Mouse (Mus musculus) hindbrain, embryonic 12.5 days (tissue): ENCODE measurements at regions not wholly inside any gene's neighbourhood (a gene's known extent, or its start where the extent isn't known, plus 50 kb on each side); places are given as distances from the start of the nearest gene placed in this dataset.

Experiments used
- ATAC-seq: fragments of 200-750 bp; cut with Nextera tagmentation; 2 replicates; pipeline ENCODE4 v1.8.0; 2017; ENCODE audit warnings: moderate TSS enrichment; ENCODE audit not compliant: low FRiP score
- H3K27ac ChIP-seq: fragments of 300-500 bp; sonication (generic); 2 replicates; pipeline ENCODE4 v1.5.1; 2016; ENCODE audit warnings: mild to moderate bottlenecking
- H3K27me3 ChIP-seq: fragments of 300-500 bp; sonication (generic); 2 replicates; pipeline ENCODE4 v1.6.1; 2016; ENCODE audit warnings: mild to moderate bottlenecking
- H3K36me3 ChIP-seq: fragments of 300-500 bp; sonication (generic); 2 replicates; pipeline ENCODE4 v1.6.1; 2016; ENCODE audit warnings: mild to moderate bottlenecking
- H3K4me1 ChIP-seq: fragments of 300-500 bp; sonication (generic); 2 replicates; pipeline ENCODE4 v1.6.1; 2016
- H3K4me2 ChIP-seq: fragments of 300-500 bp; sonication (generic); replicated peaks from 2 replicates; pipeline ENCODE4 v1.6.1; 2016; ENCODE audit warnings: mild to moderate bottlenecking
- H3K4me3 ChIP-seq: fragments of 300-500 bp; sonication (generic); 2 replicates; pipeline ENCODE4 v1.5.1; 2016; ENCODE audit warnings: mild to moderate bottlenecking
- H3K9ac ChIP-seq: fragments of 300-500 bp; sonication (generic); 2 replicates; pipeline ENCODE4 v1.6.1; 2016; ENCODE audit warnings: mild to moderate bottlenecking, moderate library complexity
- H3K9me3 ChIP-seq: fragments of 300-500 bp; sonication (generic); replicated peaks from 2 replicates; pipeline ENCODE4 v1.6.1; 2016; ENCODE audit warnings: mild to moderate bottlenecking
- WGBS: fragments of 180-500 bp; shearing (Covaris S2); methylation state at CpG from one replicate; pipeline ENCODE4 v1.1.7; 2016; 5-methylcytosine and 5-hydroxymethylcytosine counted together

GRCm38 (mm10) chr8:10931266-10931665 lies 77.0 kb downstream of the Irs2 start:
- Histone ChIP-seq H3K36me3 (no peaks in the 10 kb centered on the region), H3K9me3 (no peaks in the 10 kb centered on the region), H3K4me1 (peaks cover 17% of the 10 kb centered on the region), H3K27ac (no peak overlapping the region), H3K9ac (no peak overlapping the region), H3K27me3 (peaks cover 8% of the 10 kb centered on the region; the same call in 1 of the 2 replicates), H3K4me3 (no peak overlapping the region), H3K4me2 (no peak overlapping the region)
- no peak for ATAC-seq
- 84% methylated on average over 4 of the region's 4 CpGs for WGBS

GRCm38 (mm10) chr8:10928836-10929235 lies 79.4 kb downstream of the Irs2 start:
- Histone ChIP-seq H3K4me2 (no peak overlapping the region), H3K9me3 (no peaks in the 10 kb centered on the region), H3K4me1 (peaks cover 36% of the 10 kb centered on the region), H3K36me3 (no peaks in the 10 kb centered on the region), H3K27me3 (peaks cover 7% of the 10 kb centered on the region; the same call in 1 of the 2 replicates), H3K4me3 (no peak overlapping the region), H3K27ac (no peak overlapping the region), H3K9ac (no peak overlapping the region)
- ATAC-seq, result peak; percentile 5; the same call in 1 of the 2 replicates
- 77% methylated on average over 3 of the region's 3 CpGs for WGBS

DNA sequence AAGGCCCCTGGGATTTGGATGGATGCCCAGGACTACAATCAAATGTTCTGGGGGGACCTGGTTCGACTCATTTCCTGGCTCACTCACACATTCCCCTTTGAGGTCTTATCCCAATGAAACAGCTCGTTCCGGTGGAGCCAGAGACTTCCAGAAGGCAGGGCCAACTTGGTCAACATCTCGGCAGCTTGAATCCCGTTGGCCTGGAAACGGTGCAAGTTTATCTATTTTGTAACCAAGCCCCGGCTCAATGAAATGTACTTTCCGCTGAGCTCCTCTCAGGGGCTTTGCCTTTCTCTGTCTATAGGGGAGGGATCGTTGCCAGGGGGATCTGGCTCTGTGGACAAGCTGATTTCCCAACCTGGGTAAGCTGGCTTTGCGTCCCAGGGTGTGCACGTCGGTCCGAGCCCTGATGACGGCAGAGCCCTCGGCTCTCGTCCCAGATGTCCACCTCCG lies 79.9 kb downstream of the Irs2 start:
- H3K4me2 ChIP-seq, result no peak overlapping the region
- WGBS, result 59% methylated on average over 17 of the region's 17 CpGs
- no peaks in the 10 kb centered on the region for H3K9me3 ChIP-seq
- peak; percentile 38; the same call in 1 of the 2 replicates for ATAC-seq
- H3K9ac ChIP-seq, result no peak overlapping the region
- peaks cover 5% of the 10 kb centered on the region; the same call in 1 of the 2 replicates for H3K27me3 ChIP-seq
- no peaks in the 10 kb centered on the region for H3K36me3 ChIP-seq
- no peak overlapping the region for H3K27ac ChIP-seq
- no peak overlapping the region for H3K4me3 ChIP-seq
- H3K4me1 ChIP-seq, result peaks cover 41% of the 10 kb centered on the region

DNA sequence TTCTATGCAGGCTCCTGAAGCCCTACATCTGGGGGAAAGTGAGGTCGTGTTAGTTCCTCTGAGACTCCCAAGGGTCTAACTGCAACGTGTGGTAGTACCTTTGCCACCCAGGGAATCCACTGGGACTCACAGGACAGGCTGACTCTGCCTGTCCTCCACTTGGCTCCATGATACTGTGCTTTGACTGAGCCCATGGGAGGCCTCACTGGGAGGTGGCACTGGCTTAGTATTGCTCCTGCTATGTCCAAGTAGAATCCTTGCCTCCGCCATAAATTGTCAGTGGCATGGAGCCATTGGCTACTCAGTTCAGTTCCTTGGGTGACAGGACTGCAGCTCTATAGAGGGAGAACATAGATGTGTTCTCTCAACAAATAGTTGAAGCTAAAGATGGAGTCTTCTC lies 81.1 kb downstream of the Irs2 start:
- Histone ChIP-seq H3K27me3 (peaks cover 5% of the 10 kb centered on the region; the same call in 1 of the 2 replicates), H3K4me2 (no peak overlapping the region), H3K9me3 (no peaks in the 10 kb centered on the region), H3K9ac (no peak overlapping the region), H3K27ac (no peak overlapping the region), H3K36me3 (no peaks in the 10 kb centered on the region), H3K4me3 (no peak overlapping the region), H3K4me1 (peaks cover 52% of the 10 kb centered on the region)
- 61% methylated on average over 3 of the region's 3 CpGs for WGBS
- ATAC-seq, result no peak

DNA sequence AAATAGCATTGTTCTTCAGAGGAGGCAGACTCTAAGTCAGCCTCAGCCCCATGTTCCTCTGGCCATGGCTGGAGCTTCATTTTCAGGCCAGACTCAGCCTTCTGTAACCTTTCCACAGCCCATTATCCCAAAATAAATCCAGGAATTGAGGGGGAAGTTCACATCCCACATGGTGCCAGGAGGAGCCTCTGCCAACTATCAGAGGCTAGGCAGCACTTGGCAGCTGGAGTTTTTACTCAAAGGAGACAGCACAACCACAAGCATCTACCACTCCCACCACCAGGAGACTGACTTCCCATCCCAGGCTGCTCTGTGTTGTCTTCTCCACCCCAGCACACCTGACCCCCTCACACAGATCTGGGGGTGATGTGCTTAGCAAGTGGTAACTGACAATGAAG lies 81.7 kb downstream of the Irs2 start:
- peak overlapping the region; percentile 85 for H3K27ac ChIP-seq
- H3K36me3 ChIP-seq, result no peaks in the 10 kb centered on the region
- 0 out of 2 replicates have a peak overlapping the region, but pooled peaks have one; percentile 39 for H3K9ac ChIP-seq
- H3K4me2 ChIP-seq, result peak overlapping the region; percentile 39
- H3K9me3 ChIP-seq, result no peaks in the 10 kb centered on the region
- H3K27me3 ChIP-seq, result peaks cover 5% of the 10 kb centered on the region; the same call in 1 of the 2 replicates
- no peak overlapping the region for H3K4me3 ChIP-seq
- peaks cover 59% of the 10 kb centered on the region for H3K4me1 ChIP-seq
- ATAC-seq, result no peak

DNA sequence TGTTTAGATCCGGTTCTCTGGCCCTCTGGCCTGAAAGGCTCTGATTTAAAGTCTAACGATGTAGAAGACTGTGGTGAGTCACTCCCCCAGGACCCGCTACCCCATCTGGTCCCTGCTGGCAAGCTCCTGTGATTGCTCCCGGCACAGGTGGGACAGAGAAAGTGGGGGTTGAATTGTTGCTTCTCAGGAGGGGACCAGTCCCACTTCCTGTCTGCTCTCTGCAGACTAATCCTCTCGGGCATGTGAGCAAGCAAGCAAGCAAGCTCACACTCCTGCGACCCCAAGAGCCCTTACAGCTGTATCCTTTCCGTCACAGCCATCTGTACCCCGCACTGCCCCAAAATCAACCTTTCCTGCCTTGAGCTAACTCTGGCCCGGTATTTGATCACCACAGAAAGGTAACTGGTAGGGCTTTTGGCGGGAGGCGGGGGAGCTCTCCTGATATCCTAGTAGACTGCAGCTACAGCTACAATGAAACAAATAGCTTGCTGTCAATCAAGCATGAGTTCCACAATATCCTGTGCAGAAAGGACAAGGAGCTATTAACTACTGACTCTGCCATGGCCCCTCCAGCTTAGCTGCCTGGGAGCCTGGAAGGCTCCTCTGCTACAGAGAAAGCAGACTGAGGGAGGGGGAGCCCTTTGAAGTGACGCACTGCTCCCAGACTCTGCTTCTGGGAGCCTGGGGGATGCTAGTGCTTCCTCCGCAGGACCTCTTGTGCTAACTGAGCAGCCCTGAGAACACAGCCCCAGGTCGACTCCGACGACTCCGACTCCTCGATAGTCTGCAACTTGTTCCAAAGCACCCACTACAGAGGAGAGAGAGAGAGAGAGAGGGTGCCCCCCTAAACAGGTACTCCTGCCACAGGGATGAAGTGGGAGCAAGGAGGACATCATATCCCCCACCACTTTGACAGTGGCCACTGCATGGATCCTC lies 82.4 kb downstream of the Irs2 start:
- Histone ChIP-seq H3K9ac (peak overlapping the region; percentile 39), H3K27ac (peak overlapping the region; percentile 85), H3K4me3 (no peak overlapping the region), H3K36me3 (no peaks in the 10 kb centered on the region), H3K27me3 (peaks cover 5% of the 10 kb centered on the region; the same call in 1 of the 2 replicates), H3K9me3 (no peaks in the 10 kb centered on the region), H3K4me2 (peak overlapping the region; percentile 39), H3K4me1 (peaks cover 66% of the 10 kb centered on the region)
- ATAC-seq, result peak; percentile 46
- WGBS, result 3% methylated on average over 18 of the region's 18 CpGs

GRCm38 (mm10) chr8:10924526-10925199 lies 83.6 kb downstream of the Irs2 start:
- peaks cover 68% of the 10 kb centered on the region for H3K4me1 ChIP-seq
- no peak overlapping the region for H3K9ac ChIP-seq
- peaks cover 5% of the 10 kb centered on the region; the same call in 1 of the 2 replicates for H3K27me3 ChIP-seq
- under 1% methylated on average over 20 of the region's 20 CpGs for WGBS
- peak; percentile 29; the same call in 1 of the 2 replicates for ATAC-seq
- no peaks in the 10 kb centered on the region for H3K36me3 ChIP-seq
- H3K27ac ChIP-seq, result peak overlapping the region; percentile 85
- no peaks in the 10 kb centered on the region for H3K9me3 ChIP-seq
- peak overlapping the region; percentile 39 for H3K4me2 ChIP-seq
- H3K4me3 ChIP-seq, result no peak overlapping the region

- Histone ChIP-seq H3K36me3 (no peaks in the 10 kb centered on the region), H3K9ac (no peak overlapping the region), H3K4me2 (peak overlapping the region; percentile 39), H3K9me3 (no peaks in the 10 kb centered on the region), H3K27me3 (peaks cover 9% of the 10 kb centered on the region; the same call in 1 of the 2 replicates), H3K4me1 (peaks cover 68% of the 10 kb centered on the region), H3K4me3 (no peak overlapping the region), H3K27ac (peak overlapping the region; percentile 85)
- WGBS, result 3% methylated on average over 3 of the region's 3 CpGs
- ATAC-seq, result no peak
Observed at GRCm38 (mm10) chr8:10924001-10924490, 84.2 kb downstream of the Irs2 start.

DNA sequence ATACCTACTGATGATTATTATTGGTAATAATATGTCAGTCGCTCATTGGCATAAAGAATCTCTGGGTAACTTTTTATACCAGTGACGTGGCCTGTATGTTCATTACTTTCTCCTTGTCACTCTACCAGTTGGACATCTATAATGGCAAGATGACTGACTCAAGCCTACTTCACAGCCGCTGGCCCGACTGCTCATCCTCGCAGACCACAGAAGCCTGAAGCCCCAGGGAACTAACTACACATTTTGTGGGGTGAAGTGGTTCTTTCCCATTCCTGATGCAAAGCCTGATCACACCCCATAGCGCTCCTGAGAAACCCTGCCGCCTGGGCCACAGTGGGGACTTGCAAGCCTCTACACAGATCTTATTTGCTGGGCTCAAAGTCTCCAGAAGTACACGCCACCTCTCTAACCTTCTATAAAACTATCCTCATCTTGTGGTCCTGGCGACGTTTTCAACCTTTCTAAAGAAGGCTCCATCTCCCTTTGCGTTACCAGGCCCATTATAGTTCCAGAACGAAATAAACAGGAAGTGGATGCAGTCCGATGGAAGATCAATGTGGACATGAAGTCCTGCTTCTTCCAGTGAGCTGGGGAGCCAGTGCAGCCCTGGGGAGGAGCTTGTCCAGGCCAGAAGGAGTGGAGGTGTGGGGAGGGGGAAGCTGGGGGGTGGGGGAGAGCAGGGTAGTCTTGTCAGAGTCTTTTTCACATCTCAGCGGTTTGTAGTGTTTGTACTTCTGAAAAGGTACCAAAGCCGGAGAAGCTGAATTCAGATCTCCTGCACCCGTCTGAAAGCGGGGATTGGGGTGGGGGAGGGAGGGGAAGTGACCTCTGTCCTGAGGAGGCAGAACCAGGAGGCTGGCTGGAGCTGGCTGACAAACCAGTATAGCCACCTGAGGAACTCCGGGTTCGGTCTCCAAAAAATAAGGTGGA lies 84.9 kb downstream of the Irs2 start:
- Histone ChIP-seq H3K36me3 (no peaks in the 10 kb centered on the region), H3K4me2 (peak overlapping the region; percentile 39; the same call in 1 of the 2 replicates), H3K9ac (no peak overlapping the region), H3K4me3 (no peak overlapping the region), H3K27ac (peak overlapping the region; percentile 85), H3K9me3 (no peaks in the 10 kb centered on the region), H3K4me1 (peaks cover 68% of the 10 kb centered on the region), H3K27me3 (peaks cover 13% of the 10 kb centered on the region; the same call in 1 of the 2 replicates)
- no peak for ATAC-seq
- 24% methylated on average over 19 of the region's 19 CpGs for WGBS

DNA sequence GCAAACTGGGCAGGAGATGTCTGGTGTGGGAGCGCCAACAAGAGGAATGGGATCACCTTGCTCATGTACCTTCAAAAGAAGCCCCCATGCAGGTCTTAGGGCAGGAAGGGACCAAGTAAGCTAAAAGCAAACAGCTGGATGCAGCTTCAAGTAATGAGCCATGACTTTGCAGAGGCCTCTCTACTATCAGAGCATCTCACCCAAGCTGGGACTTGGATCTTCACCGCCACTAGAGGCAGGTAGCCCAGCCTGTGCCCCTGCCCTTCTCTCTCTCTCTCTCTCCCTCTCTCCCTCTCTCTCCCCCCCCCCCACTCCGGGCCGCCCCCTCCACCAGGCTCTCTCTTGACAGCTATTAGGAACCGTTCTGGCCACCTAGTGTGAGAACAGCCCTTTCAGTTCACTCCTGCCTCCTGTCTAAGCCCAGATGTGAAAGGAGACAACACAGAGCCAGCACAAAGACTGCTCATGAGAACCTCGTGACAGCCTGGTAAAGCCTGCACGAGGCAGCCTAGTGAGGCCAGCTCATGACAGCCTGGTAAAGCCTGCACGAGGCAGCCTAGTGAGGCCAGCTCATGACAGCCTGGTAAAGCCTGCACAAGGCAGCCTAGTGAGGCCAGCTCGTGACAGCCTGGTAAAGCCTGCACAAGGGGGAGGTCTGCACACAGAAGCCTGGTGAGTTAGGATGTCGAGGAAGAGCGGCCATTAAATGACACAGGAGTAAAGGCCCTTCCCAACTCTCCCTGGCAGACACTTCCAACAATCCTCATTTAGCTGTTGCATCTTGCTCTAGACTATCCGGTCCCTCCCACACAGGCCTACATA lies 85.8 kb downstream of the Irs2 start:
- WGBS, result 22% methylated on average over 12 of the region's 12 CpGs
- peaks cover 68% of the 10 kb centered on the region for H3K4me1 ChIP-seq
- H3K9ac ChIP-seq, result no peak overlapping the region
- H3K4me3 ChIP-seq, result no peak overlapping the region
- ATAC-seq, result no peak
- H3K4me2 ChIP-seq, result no peak overlapping the region
- H3K27ac ChIP-seq, result peak overlapping the region; percentile 65
- H3K36me3 ChIP-seq, result no peaks in the 10 kb centered on the region
- H3K9me3 ChIP-seq, result no peaks in the 10 kb centered on the region
- peaks cover 15% of the 10 kb centered on the region; the same call in 1 of the 2 replicates for H3K27me3 ChIP-seq
